Mouse (Mus musculus) gastrocnemius, postnatal 36 days (tissue): Measurements from ENCODE around the gene Mmp9. TPM values are rescaled to one million over a fixed set of nuclear protein-coding genes. Genes with fewer than 3 reads are reported as not detected.
A peak's percentile ranks its signal among the peaks of the same experiment; 100 is the strongest.

Experiments used
- DNase-seq, 2 experiments: peaks; one replicate each; pipeline ENCODE4 v3.0.0; 2022
- intact Hi-C: fragments of 180-260 bp; cut with DNase I; formaldehyde crosslinking; loops from one replicate; pipeline ENCODE4 v1.15.1; 2025
- long read RNA-seq, 2 experiments: library from polyadenylated mRNA; stranded (forward); transcript quantifications; one replicate each; pipeline ENCODE4 v2.0.0; 2021
- total RNA-seq, 2 experiments: library from RNA; stranded (reverse); gene quantifications; 2 replicates each; pipeline ENCODE4 v1.2.3; 2021

Mmp9 gene
- total RNA-seq: under 1 TPM; 0.38 to 0.62 TPM
- long read RNA-seq, experiment 1: 0 reads
- long read RNA-seq, experiment 2: 0 reads

GRCm38 (mm10) chr2:164940140-164940830 lies at the start of gene Mmp9:
TSS of gene Mmp9 (plus strand) at chr2:164940780.
- DNase-seq: no peak
- intact Hi-C loops: no loop called here

- intact Hi-C loops: no loop called here
- DNase-seq: no peak
Observed at GRCm38 (mm10) chr2:164891056-164891834, 49.3 kb upstream of the Mmp9 start.

GRCm38 (mm10) chr2:164891908-164892695 lies 48.5 kb upstream of the Mmp9 start:
- DNase-seq: peak; percentile 53 to 64
- intact Hi-C loops: no loop called here

GRCm38 (mm10) chr2:164892696-164893216 lies 47.8 kb upstream of the Mmp9 start:
- intact Hi-C loops: no loop called here

GRCm38 (mm10) chr2:164894048-164894447 lies 46.5 kb upstream of the Mmp9 start:
- intact Hi-C loops: no loop called here
- no peak for DNase-seq

More at GRCm38 (mm10) chr2:164892696-164893216, 47.8 kb upstream of the Mmp9 start:
- no peak for DNase-seq

- no peak for DNase-seq
- intact Hi-C loops: no loop called here
Observed at GRCm38 (mm10) chr2:164894644-164895043, 45.9 kb upstream of the Mmp9 start.

- no peak for DNase-seq
- intact Hi-C loops: no loop called here
Observed at GRCm38 (mm10) chr2:164895885-164896284, 44.7 kb upstream of the Mmp9 start.

- intact Hi-C loops: no loop called here
- no peak for DNase-seq
Observed at GRCm38 (mm10) chr2:164898008-164898407, 42.6 kb upstream of the Mmp9 start.

GRCm38 (mm10) chr2:164899034-164899433 lies 41.5 kb upstream of the Mmp9 start:
- DNase-seq: no peak
- intact Hi-C loops: no loop called here

- DNase-seq: no peak
- intact Hi-C loops: loop anchor here (10.0 kb wide), 1 partner anchor 65 kb away; the partner anchor contains the start of genes Ctsa and Neurl2
Observed at GRCm38 (mm10) chr2:164899723-164900459, 40.7 kb upstream of the Mmp9 start.

- no peak for DNase-seq
- intact Hi-C loops: loop anchor here (10.0 kb wide), 1 partner anchor 67 kb away; the partner anchor contains the start of genes Ctsa and Neurl2
Observed at GRCm38 (mm10) chr2:164901380-164901779, 39.2 kb upstream of the Mmp9 start.

GRCm38 (mm10) chr2:164903496-164903895 lies 37.1 kb upstream of the Mmp9 start:
- intact Hi-C loops: loop anchor here (10.0 kb wide), 1 partner anchor 69 kb away; the partner anchor contains the start of genes Ctsa and Neurl2
- no peak for DNase-seq

GRCm38 (mm10) chr2:164906071-164906470 lies 34.5 kb upstream of the Mmp9 start:
- intact Hi-C loops: loop anchor here (10.0 kb wide), 1 partner anchor 71 kb away; the partner anchor contains the start of genes Ctsa and Neurl2
- no peak for DNase-seq

GRCm38 (mm10) chr2:164907511-164907910 lies 33.1 kb upstream of the Mmp9 start:
- intact Hi-C loops: loop anchor here (10.0 kb wide), 1 partner anchor 73 kb away; the partner anchor contains the start of genes Ctsa and Neurl2

GRCm38 (mm10) chr2:164908011-164908410 lies 32.6 kb upstream of the Mmp9 start:
- intact Hi-C loops: loop anchor here (10.0 kb wide), 1 partner anchor 73 kb away; the partner anchor contains the start of genes Ctsa and Neurl2
- DNase-seq: no peak

More at GRCm38 (mm10) chr2:164907511-164907910, 33.1 kb upstream of the Mmp9 start:
- DNase-seq: no peak

- DNase-seq: no peak
- intact Hi-C loops: loop anchor here (10.0 kb wide), 1 partner anchor 74 kb away; the partner anchor contains the start of genes Ctsa and Neurl2
Observed at GRCm38 (mm10) chr2:164909100-164909499, 31.5 kb upstream of the Mmp9 start.

- DNase-seq: no peak
- intact Hi-C loops: loop anchor here (10.0 kb wide), 1 partner anchor 75 kb away; the partner anchor contains the start of genes Ctsa and Neurl2
Observed at GRCm38 (mm10) chr2:164909542-164909941, 31.0 kb upstream of the Mmp9 start.

GRCm38 (mm10) chr2:164910360-164911061 lies 30.1 kb upstream of the Mmp9 start:
- no peak for DNase-seq
- intact Hi-C loops: loop anchor here (2.0 kb wide), 1 partner anchor 30 kb away; no protein-coding TSS in a partner anchor
